Mouse (Mus musculus): ENCODE data around the gene Olfr105-ps.

Olfr105-ps gene

GRCm38 (mm10) chr17:37378733-37379132 lies at the start of gene Olfr105-ps:
Gene Olfr105-ps (plus strand): TSS chr17:37379033.
- DNase-seq (ENCODE audit: low read depth, low spot score): no peak

GRCm38 (mm10) chr17:37339598-37339997 lies 39.2 kb upstream of the Olfr105-ps start, which contains the start of gene Olfr103:
Gene Olfr103 (minus strand): TSS chr17:37339698.
- DNase-seq (ENCODE audit: low read depth, low spot score): no peak

GRCm38 (mm10) chr17:37359282-37359681 lies 19.6 kb upstream of the Olfr105-ps start, which contains the start of gene Olfr104-ps:
Gene Olfr104-ps (plus strand): TSS chr17:37359582.
- no peak for DNase-seq (ENCODE audit: low read depth, low spot score)

DNA sequence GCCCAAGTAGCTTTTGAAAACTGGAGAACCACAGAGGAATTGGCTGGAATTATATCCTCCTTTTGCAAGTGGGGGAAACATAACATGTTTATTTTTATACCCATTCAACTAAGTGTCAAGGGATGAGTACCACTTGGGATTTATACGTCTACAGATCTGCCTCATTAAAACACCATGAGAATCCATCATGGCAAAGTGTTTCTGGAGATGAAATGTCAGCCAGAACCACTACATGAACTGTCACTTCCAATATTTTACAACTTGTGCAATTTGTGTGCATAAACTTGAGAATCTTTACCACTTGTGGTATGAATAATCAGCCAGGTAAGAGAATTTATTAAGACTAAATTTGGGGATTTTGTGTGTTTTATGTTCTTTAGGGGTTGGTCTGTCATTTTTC lies 11.3 kb downstream of the Olfr105-ps start, which contains the start of gene Olfr106-ps:
Gene Olfr106-ps, plus strand, starts transcription at position 301 of the 400 bp plus-strand sequence.
- no peak for DNase-seq (ENCODE audit: low read depth, low spot score)

GRCm38 (mm10) chr17:37398926-37399325 lies 20.1 kb downstream of the Olfr105-ps start, which contains the start of gene Olfr107:
Gene Olfr107 (plus strand): TSS chr17:37399226.
- DNase-seq (ENCODE audit: low read depth, low spot score): no peak

GRCm38 (mm10) chr17:37413380-37413779 lies 34.5 kb downstream of the Olfr105-ps start:
- DNase-seq (ENCODE audit: low read depth, low spot score): no peak

Measured in c-Kit-negative CD71-positive TER-119-positive erythroid progenitor cells, embryonic 14.5 days (primary cell).